Mouse (Mus musculus) hindbrain, embryonic 16.5 days (tissue): Measurements from ENCODE around the gene Abtb2. TPM values are rescaled to one million over a fixed set of nuclear protein-coding genes. Genes with fewer than 3 reads are reported as not detected.

ENCODE experiments used
- ATAC-seq: fragments of 200-750 bp; cut with Nextera tagmentation; 2 replicates; pipeline ENCODE4 v1.8.0; 2017; ENCODE audit warnings: moderate TSS enrichment, moderate library complexity
- H3K27ac ChIP-seq: fragments of 300-500 bp; sonication (generic); 2 replicates; pipeline ENCODE4 v1.5.1; 2014; ENCODE audit warnings: low read depth, mild to moderate bottlenecking, control low read depth, low read length, moderate library complexity
- H3K27me3 ChIP-seq: fragments of 300-500 bp; sonication (generic); replicated peaks from 2 replicates; pipeline ENCODE4 v1.6.1; 2014; ENCODE audit warnings: low read length; ENCODE audit not compliant: control insufficient read depth, insufficient read depth
- H3K36me3 ChIP-seq: fragments of 300-500 bp; sonication (generic); 2 replicates; pipeline ENCODE4 v1.6.1; 2014; ENCODE audit warnings: mild to moderate bottlenecking, low read length, moderate library complexity, mixed read lengths; ENCODE audit not compliant: control insufficient read depth, insufficient read depth
- H3K4me1 ChIP-seq: fragments of 300-500 bp; sonication (generic); 2 replicates; pipeline ENCODE4 v1.6.1; 2014; ENCODE audit warnings: low read depth, low read length; ENCODE audit not compliant: control insufficient read depth, insufficient read depth
- H3K4me2 ChIP-seq: fragments of 300-500 bp; sonication (generic); 2 replicates; pipeline ENCODE4 v1.6.1; 2014; ENCODE audit warnings: mild to moderate bottlenecking, low read length, control low read depth, moderate library complexity
- H3K4me3 ChIP-seq: fragments of 300-500 bp; sonication (generic); 2 replicates; pipeline ENCODE4 v1.5.1; 2014; ENCODE audit warnings: mild to moderate bottlenecking, low read length, control low read depth, moderate library complexity
- H3K9ac ChIP-seq: fragments of 300-500 bp; sonication (generic); 2 replicates; pipeline ENCODE4 v1.6.1; 2014; ENCODE audit warnings: low read depth, mild to moderate bottlenecking, control low read depth, low read length, moderate library complexity
- H3K9me3 ChIP-seq: fragments of 300-500 bp; sonication (generic); 2 replicates; pipeline ENCODE4 v1.6.1; 2014; ENCODE audit warnings: mild to moderate bottlenecking, low read length, moderate library complexity; ENCODE audit not compliant: control insufficient read depth
- WGBS: fragments of 180-500 bp; shearing (Covaris S2); extraction: QIAGEN DNeasy Blood & Tissue Kit; methylation state at CpG from one replicate; pipeline ENCODE4 v1.1.7; 2014; 5-methylcytosine and 5-hydroxymethylcytosine counted together
- polyA plus RNA-seq: library from polyadenylated mRNA; unstranded; fragments of >200 nt; fragmentation: Nextera tagmentation; extraction: Ambion mirVana; gene quantifications from 2 replicates; pipeline ENCODE4 v1.2.1, GENCODE M21; 2015

Gene Abtb2
- polyA plus RNA-seq, 1 experiment from 2014 or later, result 10.0 TPM

- Histone ChIP-seq H3K27ac (no peak overlapping the region), H3K9ac (no peak overlapping the region), H3K4me1 (peaks cover 16% of the 10 kb centered on the region), H3K36me3 (no peaks in the 10 kb centered on the region), H3K9me3 (no peaks in the 10 kb centered on the region), H3K4me3 (no peak overlapping the region), H3K4me2 (no peak overlapping the region), H3K27me3 (no peaks in the 10 kb centered on the region)
- no peak for ATAC-seq
- 30% methylated on average over 2 of the region's 2 CpGs for WGBS
Measured at GRCm38 (mm10) chr2:103639701-103640100, 73.6 kb downstream of the Abtb2 start.

DNA sequence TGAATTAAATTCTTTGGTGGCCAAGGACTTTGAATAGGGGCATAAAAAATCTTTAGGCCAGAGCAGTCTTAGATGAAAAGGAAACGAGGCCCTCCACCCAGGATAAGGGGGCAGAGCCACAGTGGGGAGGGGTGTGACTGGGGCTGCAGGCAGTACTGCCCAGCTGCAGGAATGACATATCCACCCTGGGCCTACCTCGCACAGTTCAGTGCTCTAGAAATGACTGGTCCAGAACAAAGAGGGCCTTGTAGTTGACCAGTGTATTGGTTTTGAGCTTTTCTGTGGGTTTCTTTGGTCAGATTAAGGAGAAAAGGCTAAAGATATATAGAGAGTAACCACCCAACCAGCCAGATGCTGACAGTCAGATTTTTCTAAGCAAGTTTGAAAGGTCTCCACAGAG, 74.8 kb downstream of the Abtb2 start:
- H3K36me3 ChIP-seq, result no peaks in the 10 kb centered on the region
- ATAC-seq, result no peak
- H3K4me3 ChIP-seq, result no peak overlapping the region
- H3K27ac ChIP-seq, result no peak overlapping the region
- no peaks in the 10 kb centered on the region for H3K9me3 ChIP-seq
- H3K9ac ChIP-seq, result no peak overlapping the region
- H3K27me3 ChIP-seq, result no peaks in the 10 kb centered on the region
- no peak overlapping the region for H3K4me2 ChIP-seq
- H3K4me1 ChIP-seq, result peaks cover 16% of the 10 kb centered on the region
- 56% methylated on average over 2 of the region's 2 CpGs for WGBS

- Histone ChIP-seq H3K4me3 (no peak overlapping the region), H3K9ac (no peak overlapping the region), H3K27ac (peak overlapping the region; percentile 18; the same call in 1 of the 2 replicates), H3K9me3 (no peaks in the 10 kb centered on the region), H3K4me2 (no peak overlapping the region), H3K27me3 (no peaks in the 10 kb centered on the region), H3K36me3 (no peaks in the 10 kb centered on the region), H3K4me1 (peaks cover 8% of the 10 kb centered on the region)
- 11% methylated on average over 4 of the region's 4 CpGs for WGBS
- peak; percentile 61 for ATAC-seq
Measured at GRCm38 (mm10) chr2:103643584-103644211, 77.6 kb downstream of the Abtb2 start.

DNA sequence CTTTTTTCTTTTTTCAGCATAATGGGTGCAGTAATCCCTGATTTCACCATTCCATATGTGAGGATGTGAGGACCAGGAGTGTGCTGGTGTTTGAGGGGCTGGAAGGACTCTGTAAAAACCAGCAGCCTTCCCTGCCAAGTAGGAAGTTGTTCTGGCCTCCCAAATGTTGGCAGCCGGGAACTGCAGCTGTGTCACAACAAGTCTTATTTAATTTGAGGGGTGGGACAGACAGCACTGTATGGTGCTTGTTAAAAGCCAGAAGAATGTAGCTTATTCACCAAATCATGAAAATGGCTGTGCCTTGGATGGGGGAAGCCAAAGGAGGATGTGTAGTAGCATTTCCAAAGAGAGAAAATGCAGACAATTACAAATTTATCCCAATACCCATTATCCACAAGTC, 78.3 kb downstream of the Abtb2 start:
- H3K27me3 ChIP-seq, result no peaks in the 10 kb centered on the region
- no peak overlapping the region for H3K4me2 ChIP-seq
- H3K27ac ChIP-seq, result no peak overlapping the region

DNA sequence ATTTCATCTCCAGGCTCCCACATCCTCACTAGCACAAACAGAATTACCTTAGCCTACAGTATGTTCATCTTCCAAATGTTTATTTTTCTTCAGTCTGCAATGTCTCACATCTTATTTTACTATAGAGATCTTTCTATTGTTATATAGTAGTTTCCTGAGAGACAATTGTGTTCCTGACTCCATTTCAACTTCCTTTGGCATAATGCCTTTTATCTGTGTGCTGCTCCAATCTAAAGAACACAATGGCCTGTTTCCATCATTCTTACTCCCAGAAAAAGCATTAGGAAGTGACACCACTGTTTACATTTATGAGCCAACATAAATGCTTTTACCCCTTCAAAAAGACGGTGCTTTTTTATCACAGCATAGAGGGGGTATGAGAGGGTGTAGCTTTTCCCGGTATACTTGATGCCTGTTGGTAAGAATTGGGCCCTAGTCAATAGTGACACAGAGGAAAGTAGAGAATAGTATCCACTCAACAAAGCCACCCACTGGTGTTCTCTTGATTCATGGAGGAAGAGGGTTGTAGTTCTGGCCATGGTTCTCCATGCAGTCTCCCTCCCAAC, 84.3 kb downstream of the Abtb2 start:
- Histone ChIP-seq H3K4me3 (no peak overlapping the region), H3K27ac (no peak overlapping the region), H3K9me3 (no peaks in the 10 kb centered on the region), H3K36me3 (no peaks in the 10 kb centered on the region), H3K4me2 (no peak overlapping the region), H3K9ac (no peak overlapping the region), H3K4me1 (no peaks in the 10 kb centered on the region), H3K27me3 (no peaks in the 10 kb centered on the region)
- no peak for ATAC-seq
- 72% methylated on average over 2 of the region's 2 CpGs for WGBS

More for the DNA sequence above, 78.3 kb downstream of the Abtb2 start:
- WGBS, result 28% methylated on average over 1 of the region's 1 CpGs
- H3K36me3 ChIP-seq, result no peaks in the 10 kb centered on the region
- no peaks in the 10 kb centered on the region for H3K9me3 ChIP-seq
- peaks cover 8% of the 10 kb centered on the region for H3K4me1 ChIP-seq
- ATAC-seq, result 0 out of 2 replicates have a peak, but pooled peaks have one; percentile 16
- H3K9ac ChIP-seq, result no peak overlapping the region
- H3K4me3 ChIP-seq, result no peak overlapping the region

DNA sequence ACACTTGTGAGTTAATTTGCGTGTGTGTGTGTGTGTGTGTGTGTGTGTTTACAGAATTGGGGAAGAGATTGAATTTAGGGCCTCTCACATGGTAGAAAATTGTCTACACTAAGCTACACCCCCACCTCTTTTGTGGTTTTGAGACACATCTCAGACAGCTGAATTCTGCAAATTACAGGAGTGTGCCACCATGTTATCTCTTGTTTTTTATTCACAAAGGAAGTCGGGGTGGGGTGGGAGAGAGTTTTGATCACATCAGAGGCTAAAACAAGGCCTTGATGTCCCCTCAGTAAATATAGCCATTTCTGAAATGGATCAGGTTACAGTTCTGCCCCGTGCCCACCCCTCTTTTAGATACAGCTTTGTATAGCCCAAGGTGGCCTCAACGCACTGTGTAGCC, 86.0 kb downstream of the Abtb2 start:
- H3K4me3 ChIP-seq, result no peak overlapping the region
- no peaks in the 10 kb centered on the region for H3K4me1 ChIP-seq
- H3K27me3 ChIP-seq, result no peaks in the 10 kb centered on the region
- H3K4me2 ChIP-seq, result no peak overlapping the region
- H3K9ac ChIP-seq, result no peak overlapping the region
- H3K36me3 ChIP-seq, result no peaks in the 10 kb centered on the region
- no peaks in the 10 kb centered on the region for H3K9me3 ChIP-seq
- WGBS, result 84% methylated on average over 4 of the region's 4 CpGs
- no peak overlapping the region for H3K27ac ChIP-seq
- ATAC-seq, result no peak

DNA sequence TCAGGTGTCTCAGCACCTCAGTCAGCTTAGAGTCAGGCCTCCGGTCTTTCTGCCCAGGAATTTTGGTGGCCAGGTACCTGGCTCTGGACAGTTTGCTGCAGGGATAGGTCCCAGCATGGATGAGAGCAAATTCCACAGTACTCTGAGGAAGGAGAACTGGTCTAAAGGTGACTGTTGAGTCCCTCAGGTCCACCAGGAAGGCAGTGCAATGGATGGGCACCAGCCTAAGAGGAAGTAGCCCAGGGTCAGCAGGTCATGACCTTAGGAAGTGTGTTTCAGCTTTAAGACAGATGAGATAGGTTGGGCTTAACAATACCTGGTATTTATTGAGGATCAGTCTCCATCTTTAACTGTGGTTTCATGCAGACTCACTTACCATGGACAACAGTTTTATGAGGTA, 88.9 kb downstream of the Abtb2 start:
- 100% methylated on average over 1 of the region's 1 CpGs for WGBS
- no peaks in the 10 kb centered on the region; the same call in 1 of the 2 replicates for H3K4me1 ChIP-seq

DNA sequence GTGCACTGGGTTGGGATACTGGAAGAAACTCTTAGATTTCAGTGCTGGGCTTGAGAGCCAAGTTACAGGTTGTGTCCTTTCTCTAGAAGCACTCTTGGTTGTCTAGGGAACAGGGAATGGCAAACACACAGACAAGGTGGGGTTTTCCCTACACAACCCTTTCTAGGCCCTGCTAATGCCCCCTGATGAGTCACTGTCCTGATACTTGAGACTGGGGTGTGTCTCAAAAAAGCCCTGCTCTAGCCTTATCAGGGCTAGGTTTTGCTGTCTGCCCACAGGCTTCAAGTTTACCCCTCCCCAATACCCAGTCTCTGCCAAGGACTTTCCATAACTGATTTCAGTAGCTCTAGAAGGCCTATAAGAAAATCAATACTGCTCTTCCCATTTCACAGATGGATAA, 89.9 kb downstream of the Abtb2 start:
- Histone ChIP-seq H3K27me3 (no peaks in the 10 kb centered on the region), H3K9me3 (no peaks in the 10 kb centered on the region), H3K4me2 (no peak overlapping the region), H3K9ac (no peak overlapping the region), H3K4me1 (peaks cover 2% of the 10 kb centered on the region), H3K36me3 (no peaks in the 10 kb centered on the region), H3K27ac (no peak overlapping the region), H3K4me3 (no peak overlapping the region)
- ATAC-seq, result no peak

More for the DNA sequence above, 88.9 kb downstream of the Abtb2 start:
- Histone ChIP-seq H3K4me2 (no peak overlapping the region), H3K4me3 (no peak overlapping the region), H3K9me3 (no peaks in the 10 kb centered on the region), H3K27ac (no peak overlapping the region), H3K27me3 (no peaks in the 10 kb centered on the region), H3K9ac (no peak overlapping the region), H3K36me3 (no peaks in the 10 kb centered on the region)
- no peak for ATAC-seq

- ATAC-seq, result no peak
- Histone ChIP-seq H3K9ac (no peak overlapping the region), H3K4me2 (no peak overlapping the region), H3K36me3 (no peaks in the 10 kb centered on the region), H3K4me3 (no peak overlapping the region), H3K27ac (no peak overlapping the region), H3K27me3 (no peaks in the 10 kb centered on the region), H3K9me3 (no peaks in the 10 kb centered on the region), H3K4me1 (peaks cover 7% of the 10 kb centered on the region)
- 80% methylated on average over 4 of the region's 4 CpGs for WGBS
Measured at GRCm38 (mm10) chr2:103659167-103659566, 93.1 kb downstream of the Abtb2 start.
